Mouse (Mus musculus): Measurements from ENCODE around the gene Inpp4a.

GRCm38 (mm10) chr1:37386448-37386971 lies 86.8 kb downstream of the Inpp4a start:
- TF ChIP-seq CTCF (IDR thresholded peaks at IDR 0.05; ENCODE audit: extremely low read depth, insufficient read depth, low read length) (no peak), POLR2A (IDR thresholded peaks at IDR 0.05; ENCODE audit: extremely low read depth, insufficient read depth, low read length) (no peak)
